Mouse (Mus musculus) heart, embryonic 15.5 days (tissue): ENCODE results near the gene Ephx1. TPM values are rescaled to one million over a fixed set of nuclear protein-coding genes. Genes with fewer than 3 reads are reported as not detected.

Source experiments
- ATAC-seq: fragments of 200-750 bp; cut with Nextera tagmentation; replicated peaks from 2 replicates; pipeline ENCODE4 v1.8.0; 2017; ENCODE audit warnings: low read depth, moderate TSS enrichment; ENCODE audit not compliant: insufficient number of reproducible peaks, insufficient read depth, low FRiP score
- H3K27ac ChIP-seq: fragments of 300-500 bp; sonication (generic); 2 replicates; pipeline ENCODE4 v1.5.1; 2015; ENCODE audit warnings: mild to moderate bottlenecking, inconsistent platforms
- H3K27me3 ChIP-seq: fragments of 300-500 bp; sonication (generic); 2 replicates; pipeline ENCODE4 v1.6.1; 2015; ENCODE audit warnings: inconsistent platforms
- H3K36me3 ChIP-seq: fragments of 300-500 bp; sonication (generic); 2 replicates; pipeline ENCODE4 v1.6.1; 2015; ENCODE audit warnings: mild to moderate bottlenecking, inconsistent platforms
- H3K4me1 ChIP-seq: fragments of 300-500 bp; sonication (generic); replicated peaks from 2 replicates; pipeline ENCODE4 v1.6.1; 2015; ENCODE audit warnings: inconsistent platforms
- H3K4me2 ChIP-seq: fragments of 300-500 bp; sonication (generic); 2 replicates; pipeline ENCODE4 v1.6.1; 2015; ENCODE audit warnings: inconsistent platforms, mild to moderate bottlenecking, moderate library complexity
- H3K4me3 ChIP-seq: fragments of 300-500 bp; sonication (generic); 2 replicates; pipeline ENCODE4 v1.5.1; 2015; ENCODE audit warnings: mild to moderate bottlenecking, inconsistent platforms
- H3K9ac ChIP-seq: fragments of 300-500 bp; sonication (generic); 2 replicates; pipeline ENCODE4 v1.6.1; 2015; ENCODE audit warnings: mild to moderate bottlenecking, inconsistent platforms
- H3K9me3 ChIP-seq: fragments of 300-500 bp; sonication (generic); replicated peaks from 2 replicates; pipeline ENCODE4 v1.6.1; 2016; ENCODE audit warnings: inconsistent platforms
- WGBS: fragments of 180-500 bp; shearing (Covaris S2); methylation state at CpG from one replicate; pipeline ENCODE4 v1.1.7; 2015; ENCODE audit warnings: mixed read lengths; 5-methylcytosine and 5-hydroxymethylcytosine counted together
- polyA plus RNA-seq: library from polyadenylated mRNA; unstranded; fragments of >200 nt; fragmentation: Nextera tagmentation; extraction: Ambion mirVana; gene quantifications from 2 replicates; pipeline ENCODE4 v1.2.1, GENCODE M21; 2015

The Ephx1 gene
- polyA plus RNA-seq = 10.0 and 10.7 TPM in 2 replicates

DNA sequence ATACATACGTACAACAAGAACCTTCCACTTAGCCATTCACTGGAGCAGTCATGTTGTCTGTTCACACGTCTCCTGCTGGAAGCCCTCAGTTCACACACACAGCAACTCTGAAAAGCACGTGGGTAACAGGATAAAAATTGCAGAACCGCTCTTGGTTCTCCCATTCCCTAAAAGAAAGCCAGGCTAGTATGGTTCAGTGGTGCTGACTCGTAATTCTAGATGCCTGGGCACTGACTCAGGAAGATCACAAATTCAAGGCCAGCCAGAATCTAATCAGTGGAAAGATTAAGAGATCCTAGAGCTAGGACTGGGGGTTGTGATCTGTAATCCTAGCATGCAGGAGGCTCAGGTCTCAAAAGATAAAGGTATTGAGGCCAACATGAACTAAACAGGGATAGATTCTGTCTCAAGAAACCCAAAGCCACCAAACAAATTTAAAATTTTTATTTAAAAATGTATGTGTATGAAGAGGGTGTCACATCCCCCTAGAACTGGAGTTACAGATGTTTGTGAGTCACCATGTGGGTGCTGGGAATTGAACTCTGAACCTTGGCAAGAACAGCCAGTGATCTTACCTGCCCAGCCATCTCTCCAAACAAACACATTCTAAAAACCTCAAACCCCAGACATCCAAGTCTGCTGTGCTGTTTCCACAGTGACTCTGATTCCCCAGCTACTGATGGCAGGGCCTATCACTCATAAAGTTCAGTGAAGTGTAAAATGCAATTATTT is at the start of gene Ephx1:
Gene Ephx1 (minus strand): TSS at position 149 of the 732 bp plus-strand sequence.
- H3K27ac ChIP-seq = no peak within 1 kb of the TSS
- no peak within 1 kb of the TSS for H3K9ac ChIP-seq
- no peak within 1 kb of the TSS for H3K4me2 ChIP-seq
- H3K36me3 ChIP-seq = no peaks in the 10 kb centered on the region
- peaks cover 11% of the 10 kb centered on the region for H3K27me3 ChIP-seq
- peaks cover 16% of the 10 kb centered on the region for H3K4me1 ChIP-seq
- no peaks in the 10 kb centered on the region for H3K9me3 ChIP-seq
- no peak for ATAC-seq
- no peak within 1 kb of the TSS for H3K4me3 ChIP-seq
- 41% methylated on average over 5 of the region's 5 CpGs for WGBS

DNA sequence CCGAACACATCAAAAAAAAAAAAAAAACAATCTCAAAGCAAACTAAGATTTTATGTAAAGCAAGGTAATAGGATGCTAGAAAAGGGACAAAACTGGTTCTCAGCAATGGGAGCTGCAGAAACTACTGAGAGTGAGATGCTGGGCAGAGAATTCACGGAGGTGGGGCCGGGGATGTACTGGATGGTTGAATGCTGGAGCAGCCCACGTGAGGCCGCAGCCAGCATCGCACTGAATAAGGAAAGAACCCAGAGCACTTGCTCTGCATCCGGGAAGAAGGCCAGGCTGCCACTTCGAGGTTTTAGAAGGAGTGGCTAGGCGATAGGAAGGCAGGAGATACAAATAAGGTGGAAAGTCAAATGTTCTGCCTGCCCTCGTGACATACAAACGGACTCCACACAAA is 49.0 kb upstream of the Ephx1 start:
- Histone ChIP-seq H3K4me3 (no peak overlapping the region), H3K9me3 (no peaks in the 10 kb centered on the region), H3K9ac (no peak overlapping the region), H3K36me3 (no peaks in the 10 kb centered on the region), H3K27me3 (no peaks in the 10 kb centered on the region), H3K4me1 (0 out of 2 replicates have a peak, but pooled peaks cover 1% of the 10 kb centered on the region), H3K4me2 (no peak overlapping the region), H3K27ac (no peak overlapping the region)
- 63% methylated on average over 11 of the region's 11 CpGs for WGBS
- no peak for ATAC-seq

DNA sequence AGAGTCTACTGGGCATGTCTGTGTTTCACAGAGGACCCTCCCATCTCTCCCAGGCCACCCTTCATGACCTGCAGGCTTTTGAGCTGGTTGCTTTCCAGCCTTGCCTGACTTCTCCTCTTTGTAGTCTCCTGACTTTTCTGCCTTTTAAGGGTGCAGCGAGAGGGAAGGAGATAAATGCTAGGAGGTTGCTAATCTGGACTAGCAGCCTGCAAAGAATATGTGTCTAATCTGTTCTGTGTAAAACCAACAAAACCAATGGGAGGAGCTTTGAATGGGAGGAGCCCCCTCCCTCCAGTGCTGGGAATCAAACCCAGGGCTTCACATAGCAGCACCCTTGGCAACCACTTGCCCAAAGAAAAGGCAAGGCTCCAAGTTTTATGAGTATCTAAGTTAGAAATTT is 47.6 kb upstream of the Ephx1 start:
- WGBS = 60% methylated on average over 1 of the region's 1 CpGs
- Histone ChIP-seq H3K4me3 (no peak overlapping the region), H3K27ac (no peak overlapping the region), H3K4me2 (no peak overlapping the region), H3K9me3 (no peaks in the 10 kb centered on the region), H3K9ac (no peak overlapping the region), H3K36me3 (no peaks in the 10 kb centered on the region), H3K27me3 (no peaks in the 10 kb centered on the region), H3K4me1 (peaks cover 6% of the 10 kb centered on the region)
- ATAC-seq = no peak

DNA sequence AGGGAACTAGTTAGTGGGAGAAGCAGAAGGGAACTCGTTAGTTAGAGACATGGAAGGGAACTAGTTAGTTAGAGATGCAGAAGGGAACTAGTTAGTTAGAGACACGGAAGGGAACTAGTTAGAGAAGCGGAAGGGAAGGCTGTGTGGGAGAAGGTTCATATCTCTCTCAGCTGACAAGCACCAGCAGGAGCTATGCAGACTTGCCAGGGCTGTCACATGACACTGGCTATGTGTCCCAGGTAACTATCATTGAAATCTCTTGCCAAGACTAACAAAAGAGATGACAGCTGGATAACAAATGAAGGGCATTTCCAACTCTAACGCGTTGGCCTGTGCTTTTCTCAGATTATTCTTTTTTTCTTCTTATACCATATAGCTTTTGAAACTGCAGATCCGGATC is 43.9 kb upstream of the Ephx1 start:
- Histone ChIP-seq H3K27ac (no peak overlapping the region), H3K36me3 (no peaks in the 10 kb centered on the region), H3K27me3 (no peaks in the 10 kb centered on the region), H3K4me2 (no peak overlapping the region), H3K4me1 (peaks cover 9% of the 10 kb centered on the region), H3K9ac (no peak overlapping the region), H3K4me3 (no peak overlapping the region), H3K9me3 (no peaks in the 10 kb centered on the region)
- ATAC-seq = no peak
- 62% methylated on average over 6 of the region's 6 CpGs for WGBS

DNA sequence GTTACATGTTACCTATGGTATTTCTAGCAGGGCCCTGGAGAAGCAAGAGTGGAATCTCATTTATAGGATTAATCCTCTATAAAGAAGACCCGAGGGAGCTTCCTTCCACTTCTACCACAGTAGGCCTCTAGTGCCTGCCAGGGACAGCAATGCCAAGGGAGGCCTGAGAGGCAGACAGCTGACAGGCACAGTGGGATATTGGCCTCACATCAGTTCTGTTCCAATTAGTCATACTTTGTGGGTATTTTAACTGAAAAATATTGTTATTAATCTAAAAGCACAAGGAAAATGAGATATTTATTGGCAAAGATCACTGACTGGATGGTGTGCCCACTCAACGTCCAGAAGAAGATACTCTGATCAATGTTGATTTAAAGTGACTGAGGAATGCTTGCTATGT is 43.3 kb upstream of the Ephx1 start:
- H3K4me3 ChIP-seq = no peak overlapping the region
- H3K4me1 ChIP-seq = peaks cover 9% of the 10 kb centered on the region
- H3K4me2 ChIP-seq = no peak overlapping the region
- H3K9ac ChIP-seq = no peak overlapping the region
- 50% methylated on average over 2 of the region's 2 CpGs for WGBS
- no peak overlapping the region for H3K27ac ChIP-seq
- H3K36me3 ChIP-seq = no peaks in the 10 kb centered on the region
- no peaks in the 10 kb centered on the region for H3K27me3 ChIP-seq
- ATAC-seq = no peak
- H3K9me3 ChIP-seq = no peaks in the 10 kb centered on the region

DNA sequence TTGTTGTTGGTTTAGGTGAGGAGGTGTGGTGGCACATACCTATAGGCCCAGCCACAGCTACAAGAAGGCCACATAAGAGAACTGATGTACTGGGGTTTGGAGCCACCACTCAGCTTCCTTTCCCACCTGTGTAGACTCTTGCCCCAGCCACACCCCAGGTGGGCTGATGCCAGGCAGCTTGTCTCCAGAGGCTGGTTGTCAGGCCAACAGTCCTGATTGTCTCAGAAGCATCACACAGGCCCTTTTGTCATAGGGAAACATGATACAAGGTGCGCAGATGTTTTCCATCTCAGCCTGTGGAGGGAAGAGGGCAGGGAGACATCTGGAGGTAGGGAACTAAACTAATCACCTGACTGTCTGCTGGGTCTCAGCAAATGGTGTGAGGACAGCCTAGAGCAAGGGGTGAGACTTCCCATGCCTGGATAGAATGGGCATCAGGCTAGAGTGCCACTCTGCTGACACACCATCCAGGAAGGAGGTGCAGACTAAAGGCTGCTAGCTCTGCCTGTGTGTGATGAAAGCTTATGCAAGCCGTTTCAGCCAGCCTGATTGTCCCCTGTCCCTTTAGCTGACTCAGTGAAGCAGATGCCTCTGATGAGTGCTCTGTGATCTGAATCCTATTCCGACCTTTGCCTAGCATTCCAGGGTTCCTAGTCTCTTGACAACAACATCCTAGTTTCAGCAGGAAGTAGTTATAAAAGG is 41.2 kb upstream of the Ephx1 start:
- H3K36me3 ChIP-seq = no peaks in the 10 kb centered on the region
- H3K4me3 ChIP-seq = no peak overlapping the region
- H3K4me2 ChIP-seq = no peak overlapping the region
- no peaks in the 10 kb centered on the region for H3K9me3 ChIP-seq
- H3K27ac ChIP-seq = no peak overlapping the region
- H3K4me1 ChIP-seq = peaks cover 9% of the 10 kb centered on the region
- WGBS = 50% methylated on average over 3 of the region's 3 CpGs
- ATAC-seq = no peak
- no peaks in the 10 kb centered on the region for H3K27me3 ChIP-seq
- no peak overlapping the region for H3K9ac ChIP-seq

DNA sequence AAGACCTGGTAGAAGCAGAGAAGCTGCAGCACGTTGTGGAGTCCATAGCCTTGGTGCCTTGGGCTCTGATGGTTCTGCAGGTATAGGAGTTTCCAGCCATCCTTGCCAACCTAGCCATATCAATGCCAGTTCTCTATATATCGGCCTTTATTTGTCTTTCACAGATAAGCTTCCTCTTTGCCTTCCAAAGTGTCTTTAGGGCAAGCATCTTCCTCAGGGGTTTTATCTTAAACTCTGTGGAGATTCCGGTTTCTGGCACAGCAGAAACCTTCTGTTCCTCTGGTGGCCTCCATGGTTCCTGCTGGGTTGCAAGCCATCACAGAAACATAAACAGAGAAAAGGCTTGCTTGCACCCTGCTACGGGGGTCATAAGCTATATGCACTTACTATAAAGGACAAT is 32.2 kb upstream of the Ephx1 start:
- H3K4me2 ChIP-seq = no peak overlapping the region
- H3K27me3 ChIP-seq = no peaks in the 10 kb centered on the region
- H3K9me3 ChIP-seq = no peaks in the 10 kb centered on the region
- ATAC-seq = no peak
- H3K4me3 ChIP-seq = no peak overlapping the region
- H3K36me3 ChIP-seq = no peaks in the 10 kb centered on the region
- 61% methylated on average over 4 of the region's 4 CpGs for WGBS
- no peaks in the 10 kb centered on the region for H3K4me1 ChIP-seq
- H3K27ac ChIP-seq = no peak overlapping the region
- no peak overlapping the region for H3K9ac ChIP-seq

DNA sequence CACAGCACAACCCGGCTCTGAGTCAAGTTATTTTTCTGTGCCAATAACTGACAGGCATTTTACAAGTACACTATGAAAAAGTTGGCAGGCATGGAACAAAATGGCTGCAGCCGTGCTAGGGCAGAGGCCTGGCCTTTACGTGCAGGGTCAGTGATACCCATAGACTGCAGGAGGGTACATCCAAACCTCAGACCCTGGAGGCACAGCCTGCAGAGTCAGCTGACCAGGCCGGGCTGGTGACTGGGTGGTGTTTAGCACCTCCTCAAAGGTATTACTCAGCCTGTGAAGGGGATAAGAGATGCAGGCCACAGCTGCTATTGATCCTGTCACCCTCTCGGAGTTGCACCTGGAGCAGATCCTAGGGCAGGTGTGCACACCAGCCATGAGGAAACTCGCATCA is 30.2 kb upstream of the Ephx1 start, which contains the start of gene 9130409I23Rik:
Gene 9130409I23Rik (plus strand): TSS at position 301 of the 400 bp plus-strand sequence.
- H3K36me3 ChIP-seq = no peaks in the 10 kb centered on the region
- no peak within 1 kb of the TSS for H3K27ac ChIP-seq
- no peaks in the 10 kb centered on the region for H3K4me1 ChIP-seq
- no peaks in the 10 kb centered on the region for H3K9me3 ChIP-seq
- no peaks in the 10 kb centered on the region for H3K27me3 ChIP-seq
- no peak for ATAC-seq
- WGBS = 74% methylated on average over 6 of the region's 6 CpGs
- H3K4me3 ChIP-seq = no peak within 1 kb of the TSS
- H3K9ac ChIP-seq = no peak within 1 kb of the TSS
- no peak within 1 kb of the TSS for H3K4me2 ChIP-seq

DNA sequence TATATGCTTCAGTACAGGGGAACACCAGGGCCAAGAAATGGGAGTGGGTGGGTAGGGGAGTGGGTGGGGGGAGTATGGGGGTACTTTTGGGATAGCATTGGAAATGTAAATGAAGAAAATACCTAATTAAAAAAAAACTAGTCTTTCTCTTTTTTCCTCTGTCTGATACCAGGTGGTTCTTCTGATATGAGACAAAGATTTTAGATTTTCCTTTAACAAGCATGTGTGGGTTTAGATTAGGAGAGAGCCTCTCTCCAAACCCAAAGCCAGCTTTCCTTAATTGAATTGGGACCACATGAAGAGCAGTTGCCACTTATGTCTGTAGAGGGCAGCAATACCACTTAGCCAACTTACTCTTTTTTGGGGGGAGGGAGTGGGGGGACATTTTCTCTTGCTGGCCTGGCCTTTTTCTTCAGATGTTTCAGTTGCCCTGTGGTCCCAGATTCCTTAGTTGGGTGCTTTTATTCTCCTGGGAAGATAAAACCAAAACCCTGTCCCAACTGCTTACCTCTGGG is 28.7 kb upstream of the Ephx1 start:
- Histone ChIP-seq H3K27ac (no peak overlapping the region), H3K4me3 (no peak overlapping the region), H3K36me3 (no peaks in the 10 kb centered on the region), H3K4me1 (no peaks in the 10 kb centered on the region), H3K27me3 (no peaks in the 10 kb centered on the region), H3K4me2 (no peak overlapping the region), H3K9me3 (no peaks in the 10 kb centered on the region), H3K9ac (no peak overlapping the region)
- ATAC-seq = no peak

DNA sequence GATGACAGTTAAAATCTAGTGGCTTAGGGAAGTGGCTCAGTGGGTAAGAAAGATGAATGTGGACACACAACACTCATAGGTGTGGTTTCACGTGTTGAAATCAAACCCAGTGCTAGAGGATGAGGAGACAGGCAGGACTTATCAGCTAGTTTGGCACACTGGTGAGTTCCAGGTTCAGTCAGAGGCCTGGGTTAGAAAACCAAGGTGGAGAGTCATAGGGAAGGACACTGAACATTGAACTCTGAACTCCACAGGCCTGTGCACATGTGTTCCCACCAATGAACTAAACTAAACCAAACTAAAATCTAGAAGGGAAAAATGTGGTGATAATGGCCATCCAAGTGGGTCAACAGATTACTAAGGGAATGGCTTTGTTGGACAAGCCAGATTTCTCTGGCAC is 26.8 kb upstream of the Ephx1 start:
- no peak overlapping the region for H3K9ac ChIP-seq
- H3K4me3 ChIP-seq = no peak overlapping the region
- H3K27me3 ChIP-seq = no peaks in the 10 kb centered on the region
- 66% methylated on average over 1 of the region's 1 CpGs for WGBS
- H3K9me3 ChIP-seq = no peaks in the 10 kb centered on the region
- no peak overlapping the region for H3K27ac ChIP-seq
- no peaks in the 10 kb centered on the region for H3K4me1 ChIP-seq
- no peak for ATAC-seq
- H3K36me3 ChIP-seq = no peaks in the 10 kb centered on the region
- H3K4me2 ChIP-seq = no peak overlapping the region

DNA sequence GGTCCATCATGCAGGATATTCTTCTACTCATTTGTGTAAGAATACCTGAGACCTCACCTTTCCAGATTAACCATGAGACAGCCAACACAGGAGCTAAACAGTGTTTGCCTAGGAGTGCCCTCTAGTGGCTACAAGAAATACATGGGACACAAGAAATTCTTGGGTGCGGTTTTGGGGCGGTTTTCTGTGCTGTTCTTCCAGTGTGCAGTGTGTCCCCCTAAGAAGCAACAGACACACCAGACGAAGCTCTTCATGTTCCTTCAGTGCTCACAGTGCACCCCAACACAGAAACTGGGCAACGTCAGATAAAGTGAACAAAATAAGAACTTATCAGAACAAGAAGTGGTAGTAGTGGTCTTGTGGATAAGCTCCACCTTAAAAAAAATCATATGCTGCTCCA is 18.9 kb upstream of the Ephx1 start:
- no peaks in the 10 kb centered on the region for H3K9me3 ChIP-seq
- WGBS = 5% methylated on average over 4 of the region's 4 CpGs
- H3K36me3 ChIP-seq = no peaks in the 10 kb centered on the region
- H3K27ac ChIP-seq = no peak overlapping the region
- no peak overlapping the region for H3K9ac ChIP-seq
- no peak overlapping the region for H3K4me2 ChIP-seq
- peaks cover 8% of the 10 kb centered on the region for H3K27me3 ChIP-seq
- H3K4me3 ChIP-seq = no peak overlapping the region
- no peaks in the 10 kb centered on the region for H3K4me1 ChIP-seq
- no peak for ATAC-seq

DNA sequence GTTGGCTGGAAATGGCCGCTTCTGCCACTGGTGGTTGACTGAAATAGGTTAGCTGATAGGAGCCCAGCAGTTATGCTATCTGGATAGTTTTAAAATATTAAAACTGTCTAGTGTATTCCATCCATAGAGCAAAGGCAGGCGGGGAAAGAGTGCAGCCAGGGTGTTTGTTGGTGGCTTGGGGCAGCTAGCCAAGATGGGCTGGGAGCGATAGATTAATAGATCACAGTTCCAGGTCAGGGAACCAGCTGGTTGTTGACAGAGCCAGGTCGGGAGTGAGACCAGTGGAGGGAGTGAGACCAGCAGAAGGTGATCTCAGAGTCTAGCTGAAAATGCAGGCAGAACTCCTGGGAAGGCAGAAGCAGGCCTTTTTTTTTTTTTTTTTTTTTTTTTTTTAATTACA is 16.9 kb upstream of the Ephx1 start:
- H3K36me3 ChIP-seq = no peaks in the 10 kb centered on the region

More for the DNA sequence above, 16.9 kb upstream of the Ephx1 start:
- 53% methylated on average over 4 of the region's 4 CpGs for WGBS
- Histone ChIP-seq H3K9ac (no peak overlapping the region), H3K4me1 (no peaks in the 10 kb centered on the region), H3K4me3 (no peak overlapping the region), H3K27me3 (peaks cover 8% of the 10 kb centered on the region), H3K4me2 (no peak overlapping the region), H3K27ac (no peak overlapping the region), H3K9me3 (no peaks in the 10 kb centered on the region)
- no peak for ATAC-seq
